Mouse (Mus musculus) testis, postnatal 14 days (tissue): ENCODE results near the gene Prss21.

Experiments used
- DNase-seq: peaks from one replicate; pipeline ENCODE4 v3.0.0; 2021; ENCODE audit warnings: low spot score

Prss21 gene

GRCm38 (mm10) chr17:23867756-23868155 is at the start of gene Prss21:
TSS of gene Prss21 (plus strand) at chr17:23868056.
- DNase-seq = no peak

- no peak for DNase-seq
Measured at GRCm38 (mm10) chr17:23818579-23818978, 49.3 kb upstream of the Prss21 start.

GRCm38 (mm10) chr17:23819235-23819634 is 48.6 kb upstream of the Prss21 start:
- peak; percentile 16 for DNase-seq

- no peak for DNase-seq
Measured at GRCm38 (mm10) chr17:23820731-23821130, 47.1 kb upstream of the Prss21 start.

- no peak for DNase-seq
Measured at GRCm38 (mm10) chr17:23822094-23822493, 45.8 kb upstream of the Prss21 start.

GRCm38 (mm10) chr17:23823018-23823417 is 44.8 kb upstream of the Prss21 start:
- peak; percentile 31 for DNase-seq

GRCm38 (mm10) chr17:23823614-23824013 is 44.2 kb upstream of the Prss21 start:
- DNase-seq = no peak

- DNase-seq = no peak
Measured at GRCm38 (mm10) chr17:23825591-23825990, 42.3 kb upstream of the Prss21 start.

GRCm38 (mm10) chr17:23828271-23829001 is 39.4 kb upstream of the Prss21 start:
- peak; percentile 74 for DNase-seq

GRCm38 (mm10) chr17:23829064-23829619 is 38.7 kb upstream of the Prss21 start, which contains the start of gene Elob:
TSS of gene Elob (minus strand) at chr17:23829136.
- peak; percentile 87 for DNase-seq

GRCm38 (mm10) chr17:23831201-23831600 is 36.7 kb upstream of the Prss21 start:
- no peak for DNase-seq

GRCm38 (mm10) chr17:23836006-23836575 is 31.8 kb upstream of the Prss21 start, which contains the start of gene Prss33:
TSS of gene Prss33 (minus strand) at chr17:23836056.
- DNase-seq = no peak

GRCm38 (mm10) chr17:23841145-23841544 is 26.7 kb upstream of the Prss21 start:
- peak; percentile 37 for DNase-seq

GRCm38 (mm10) chr17:23843141-23843811 is 24.6 kb upstream of the Prss21 start:
- DNase-seq = peak; percentile 55

GRCm38 (mm10) chr17:23843812-23844273 is 24.0 kb upstream of the Prss21 start, which contains the start of the genes Prss32 and Prss41:
TSS of gene Prss32 (plus strand) at chr17:23843855.
TSS of gene Prss41 (minus strand) at chr17:23844172.
- DNase-seq = peak; percentile 82

GRCm38 (mm10) chr17:23850028-23850427 is 17.8 kb upstream of the Prss21 start:
- DNase-seq = no peak

GRCm38 (mm10) chr17:23850853-23851749 is 16.8 kb upstream of the Prss21 start:
- DNase-seq = peak; percentile 62

- peak; percentile 42 for DNase-seq
Measured at GRCm38 (mm10) chr17:23853292-23853691, 14.6 kb upstream of the Prss21 start.

GRCm38 (mm10) chr17:23854229-23854765 is 13.6 kb upstream of the Prss21 start:
- no peak for DNase-seq

GRCm38 (mm10) chr17:23857193-23857592 is 10.7 kb upstream of the Prss21 start:
- no peak for DNase-seq

GRCm38 (mm10) chr17:23857913-23858312 is 9.9 kb upstream of the Prss21 start:
- DNase-seq = no peak
